Mouse (Mus musculus) forebrain, embryonic 10.5 days (tissue): ENCODE measurements around the gene Ddx19b. TPM values are rescaled to one million over a fixed set of nuclear protein-coding genes. Genes with fewer than 3 reads are reported as not detected.

Experiments used
- DNase-seq: peaks from one replicate; pipeline ENCODE4 v3.0.0-alpha.2; 2017; ENCODE audit warnings: low spot score; ENCODE audit errors: extremely low spot score
- H3K27ac ChIP-seq: fragments of 300-500 bp; sonication (generic); 2 replicates; pipeline ENCODE4 v1.5.1; 2016; ENCODE audit warnings: mild to moderate bottlenecking
- H3K27me3 ChIP-seq: fragments of 300-500 bp; sonication (generic); 2 replicates; pipeline ENCODE4 v1.6.1; 2016; ENCODE audit warnings: mild to moderate bottlenecking; ENCODE audit not compliant: poor library complexity, severe bottlenecking
- H3K36me3 ChIP-seq: fragments of 300-500 bp; sonication (generic); replicated peaks from 2 replicates; pipeline ENCODE4 v1.6.1; 2016; ENCODE audit warnings: mild to moderate bottlenecking, moderate library complexity
- H3K4me1 ChIP-seq: fragments of 300-500 bp; sonication (generic); 2 replicates; pipeline ENCODE4 v1.6.1; 2016
- H3K4me3 ChIP-seq: fragments of 300-500 bp; sonication (generic); 2 replicates; pipeline ENCODE4 v1.5.1; 2016; ENCODE audit warnings: mild to moderate bottlenecking, moderate library complexity
- H3K9me3 ChIP-seq: fragments of 300-500 bp; sonication (generic); 2 replicates; pipeline ENCODE4 v1.6.1; 2016; ENCODE audit warnings: mild to moderate bottlenecking, moderate library complexity
- WGBS: fragments of 180-500 bp; shearing (Covaris S2); methylation state at CpG from one replicate; pipeline ENCODE4 v1.1.7; 2016; 5-methylcytosine and 5-hydroxymethylcytosine counted together
- polyA plus RNA-seq: library from polyadenylated mRNA; unstranded; fragments of >200 nt; fragmentation: Nextera tagmentation; extraction: Ambion mirVana; gene quantifications from 2 replicates; pipeline ENCODE4 v1.2.1, GENCODE M21; 2016

Gene Ddx19b
- polyA plus RNA-seq, 1 experiment from 2014 or later, result 11.8 TPM

GRCm38 (mm10) chr8:111056158-111056663 lies 24.7 kb upstream of the Ddx19b start, which contains the start of gene Exosc6:
Gene Exosc6, plus strand, starts transcription at chr8:111056339.
- 0 out of 2 replicates have a peak, but pooled peaks cover 5% of the 10 kb centered on the region for H3K27me3 ChIP-seq
- 0 out of 2 replicates have a peak, but pooled peaks cover 2% of the 10 kb centered on the region for H3K9me3 ChIP-seq
- H3K4me1 ChIP-seq, result peaks cover 31% of the 10 kb centered on the region
- peak; percentile 90 for DNase-seq
- peak within 1 kb of the TSS; percentile 95 for H3K27ac ChIP-seq
- under 1% methylated on average over 68 of the region's 68 CpGs for WGBS
- H3K4me3 ChIP-seq, result peak within 1 kb of the TSS; percentile 98
- H3K36me3 ChIP-seq, result peaks cover 78% of the 10 kb centered on the region

GRCm38 (mm10) chr8:111055661-111056060 lies 24.1 kb upstream of the Ddx19b start:
- H3K4me1 ChIP-seq, result peaks cover 26% of the 10 kb centered on the region
- H3K9me3 ChIP-seq, result 0 out of 2 replicates have a peak, but pooled peaks cover 2% of the 10 kb centered on the region
- H3K4me3 ChIP-seq, result peak overlapping the region; percentile 98
- no peak for DNase-seq
- 68% methylated on average over 2 of the region's 2 CpGs for WGBS
- H3K27ac ChIP-seq, result no peak overlapping the region
- peaks cover 83% of the 10 kb centered on the region for H3K36me3 ChIP-seq
- 0 out of 2 replicates have a peak, but pooled peaks cover 1% of the 10 kb centered on the region for H3K27me3 ChIP-seq

GRCm38 (mm10) chr8:111055031-111055634 lies 23.6 kb upstream of the Ddx19b start:
- DNase-seq, result no peak
- Histone ChIP-seq H3K4me3 (peak overlapping the region; percentile 98; the same call in 1 of the 2 replicates), H3K4me1 (peaks cover 24% of the 10 kb centered on the region), H3K36me3 (peaks cover 88% of the 10 kb centered on the region), H3K27me3 (no peaks in the 10 kb centered on the region), H3K27ac (no peak overlapping the region), H3K9me3 (0 out of 2 replicates have a peak, but pooled peaks cover 2% of the 10 kb centered on the region)
- WGBS, result 93% methylated on average over 17 of the region's 17 CpGs

DNA sequence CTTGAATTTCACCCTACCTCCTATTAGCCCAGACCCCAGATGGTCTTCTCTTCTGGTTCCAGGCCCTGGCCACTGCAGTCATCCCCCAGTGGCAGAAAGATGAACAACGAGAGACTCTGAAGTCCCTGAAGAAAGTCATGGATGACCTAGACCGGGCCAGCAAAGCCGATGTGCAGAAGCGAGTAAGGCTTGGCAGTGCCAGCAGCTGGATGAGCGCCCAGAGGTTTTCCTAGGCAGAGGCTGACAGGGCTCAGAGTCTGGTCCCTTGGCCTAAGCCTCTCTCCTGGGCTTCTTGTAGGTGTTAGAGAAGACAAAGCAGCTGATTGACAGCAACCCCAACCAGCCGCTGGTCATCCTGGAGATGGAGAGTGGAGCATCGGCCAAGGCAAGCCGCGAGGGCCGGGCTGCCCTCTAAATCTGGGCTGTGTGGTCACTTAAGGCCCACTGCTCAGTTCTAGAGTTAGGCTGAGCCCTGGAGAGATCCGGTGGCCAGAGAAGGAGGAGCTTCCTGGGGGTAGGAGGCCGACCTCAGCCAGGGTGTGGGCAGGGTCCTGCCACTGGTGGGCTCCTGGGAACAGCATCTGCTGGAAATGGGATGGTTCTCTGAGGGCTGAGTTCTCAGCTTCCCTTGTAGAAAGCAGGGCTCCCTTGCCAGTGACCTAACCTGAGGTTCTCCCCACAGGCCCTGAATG lies 22.4 kb upstream of the Ddx19b start:
- H3K4me1 ChIP-seq, result peaks cover 17% of the 10 kb centered on the region
- no peak overlapping the region for H3K4me3 ChIP-seq
- H3K9me3 ChIP-seq, result 0 out of 2 replicates have a peak, but pooled peaks cover 2% of the 10 kb centered on the region
- no peak for DNase-seq
- 95% methylated on average over 12 of the region's 12 CpGs for WGBS
- H3K36me3 ChIP-seq, result peaks cover 97% of the 10 kb centered on the region
- no peaks in the 10 kb centered on the region for H3K27me3 ChIP-seq
- no peak overlapping the region for H3K27ac ChIP-seq

DNA sequence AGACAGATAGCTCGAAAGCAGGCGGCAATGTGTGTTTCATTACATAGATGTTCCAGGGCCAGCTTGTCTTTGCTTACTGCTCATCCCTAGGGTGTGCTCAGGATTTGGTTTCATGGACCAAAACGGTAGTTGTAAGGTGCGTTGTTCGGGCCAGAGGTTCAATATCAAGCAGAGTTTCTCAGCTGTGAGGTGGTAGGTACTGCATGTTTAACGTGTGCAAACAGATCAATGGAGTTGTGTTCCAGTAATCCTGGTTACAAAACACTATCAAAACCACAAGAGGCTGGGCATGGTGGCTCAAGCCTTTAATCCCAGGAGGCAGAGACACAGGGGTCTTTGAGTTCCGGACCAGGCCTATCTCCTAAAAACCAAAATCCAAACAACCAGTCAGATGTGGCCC lies 17.6 kb upstream of the Ddx19b start:
- Histone ChIP-seq H3K27ac (no peak overlapping the region), H3K4me1 (no peaks in the 10 kb centered on the region), H3K36me3 (peaks cover 100% of the 10 kb centered on the region), H3K4me3 (no peak overlapping the region), H3K27me3 (no peaks in the 10 kb centered on the region), H3K9me3 (no peaks in the 10 kb centered on the region)
- WGBS, result 96% methylated on average over 7 of the region's 7 CpGs
- DNase-seq, result no peak

DNA sequence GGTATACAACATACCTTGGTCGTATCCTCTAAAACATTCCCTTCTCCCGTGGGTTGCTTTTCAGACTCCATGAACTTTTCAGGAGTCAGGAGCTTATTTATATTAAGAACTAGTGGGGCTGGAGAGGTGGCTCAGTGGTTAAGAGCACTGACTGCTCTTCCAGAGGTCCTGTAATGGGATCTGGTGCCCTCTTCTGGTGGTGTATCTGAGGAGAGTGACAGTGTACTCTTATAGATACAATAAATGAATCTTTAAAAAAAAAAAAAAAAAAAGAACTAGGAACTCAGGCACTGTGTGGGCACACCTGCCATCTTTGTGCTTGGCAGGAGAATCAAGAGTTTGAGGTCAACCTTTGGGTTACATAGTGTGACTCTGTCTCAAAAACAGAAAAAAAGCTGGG lies 17.1 kb upstream of the Ddx19b start:
- Histone ChIP-seq H3K36me3 (peaks cover 100% of the 10 kb centered on the region), H3K4me3 (no peak overlapping the region), H3K27ac (no peak overlapping the region), H3K27me3 (no peaks in the 10 kb centered on the region), H3K9me3 (no peaks in the 10 kb centered on the region), H3K4me1 (no peaks in the 10 kb centered on the region)
- no peak for DNase-seq
- WGBS, result 98% methylated on average over 2 of the region's 2 CpGs

DNA sequence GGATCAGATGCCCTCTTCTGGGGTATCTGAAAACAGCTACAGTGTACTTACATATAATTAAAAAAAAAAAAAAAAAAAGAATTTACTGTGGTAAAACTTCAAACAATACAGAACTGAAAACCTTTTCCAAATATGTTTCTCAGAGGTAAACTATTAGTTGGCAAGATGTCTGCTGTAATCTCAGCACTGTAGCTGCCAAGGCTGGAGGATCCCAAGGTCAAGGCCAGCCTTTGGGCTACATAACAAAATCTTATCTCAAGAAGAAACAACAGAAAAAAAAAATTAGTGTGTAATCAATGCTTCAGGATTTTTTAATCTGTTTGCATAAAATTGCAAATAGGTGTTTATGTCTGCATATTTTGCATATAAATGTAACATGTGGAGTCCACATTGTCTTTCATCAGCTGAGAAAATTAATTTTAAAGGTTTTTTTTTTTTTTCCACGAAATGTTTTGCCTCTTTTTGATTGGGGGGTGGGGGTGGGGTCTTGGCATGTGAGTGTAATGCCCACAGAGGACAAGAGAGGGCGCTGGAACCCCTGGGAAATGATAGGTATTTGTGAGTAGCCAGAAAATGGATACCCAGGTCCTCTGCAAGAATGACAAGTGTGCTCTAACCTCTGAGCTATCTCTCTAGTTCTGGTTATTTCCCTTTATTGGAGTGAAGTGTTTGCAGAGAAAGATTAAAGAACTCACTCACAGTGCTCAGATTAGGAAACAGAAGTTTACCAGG lies 12.6 kb upstream of the Ddx19b start:
- no peak for DNase-seq
- Histone ChIP-seq H3K27me3 (no peaks in the 10 kb centered on the region), H3K9me3 (no peaks in the 10 kb centered on the region), H3K36me3 (peaks cover 100% of the 10 kb centered on the region), H3K27ac (no peak overlapping the region), H3K4me1 (no peaks in the 10 kb centered on the region), H3K4me3 (no peak overlapping the region)
- WGBS, result 37% methylated on average over 2 of the region's 2 CpGs

GRCm38 (mm10) chr8:111042546-111042945 lies 11.0 kb upstream of the Ddx19b start:
- Histone ChIP-seq H3K4me1 (no peaks in the 10 kb centered on the region), H3K27me3 (no peaks in the 10 kb centered on the region), H3K9me3 (no peaks in the 10 kb centered on the region), H3K4me3 (no peak overlapping the region), H3K27ac (no peak overlapping the region), H3K36me3 (peaks cover 100% of the 10 kb centered on the region)
- no peak for DNase-seq
- WGBS, result 96% methylated on average over 19 of the region's 19 CpGs

DNA sequence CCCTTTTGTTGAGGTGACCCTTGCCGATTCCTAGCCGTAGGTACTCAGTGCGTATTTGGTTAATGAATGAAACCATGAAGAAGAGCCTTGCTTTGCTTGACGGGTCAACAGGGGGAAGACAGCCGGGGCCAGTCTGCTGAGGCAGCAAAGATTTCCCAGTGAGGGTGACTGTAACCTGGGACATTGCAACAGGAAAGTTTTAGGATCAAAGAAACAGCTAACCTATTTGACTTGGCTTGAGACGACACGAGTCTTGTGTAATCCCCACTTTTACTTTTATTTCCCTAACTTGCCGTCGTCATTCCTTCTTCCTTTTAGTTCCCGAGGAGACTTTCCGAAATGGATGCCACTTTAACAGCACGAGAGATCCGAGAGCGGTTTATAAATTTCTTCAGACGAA lies 5.0 kb upstream of the Ddx19b start:
- Histone ChIP-seq H3K4me3 (no peak overlapping the region), H3K27me3 (peaks cover 5% of the 10 kb centered on the region), H3K27ac (no peak overlapping the region), H3K4me1 (peaks cover 20% of the 10 kb centered on the region), H3K36me3 (peaks cover 65% of the 10 kb centered on the region), H3K9me3 (no peaks in the 10 kb centered on the region)
- 93% methylated on average over 15 of the region's 15 CpGs for WGBS
- no peak for DNase-seq

DNA sequence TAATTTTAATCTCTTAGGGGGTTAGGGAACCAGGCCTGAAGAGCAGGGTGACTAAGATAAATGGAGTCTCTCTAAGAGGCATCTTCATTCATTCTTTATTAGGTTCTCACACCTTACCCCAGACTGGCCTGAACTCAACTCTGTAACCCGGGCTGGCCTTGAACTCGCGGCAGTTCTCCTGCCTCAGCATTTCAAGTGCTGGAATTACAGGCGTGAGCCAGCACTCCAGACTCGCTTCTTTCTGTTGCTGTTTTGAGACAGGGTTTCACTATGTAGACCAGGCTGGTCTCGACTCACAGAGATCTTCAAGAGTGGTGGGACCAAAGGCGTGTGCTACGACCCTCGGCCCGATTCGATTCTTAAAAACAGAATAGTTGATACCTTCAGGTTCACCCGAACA lies 2.7 kb upstream of the Ddx19b start:
- Histone ChIP-seq H3K27ac (peak overlapping the region; percentile 97), H3K27me3 (peaks cover 16% of the 10 kb centered on the region), H3K4me3 (peak overlapping the region; percentile 78), H3K9me3 (no peaks in the 10 kb centered on the region), H3K4me1 (peaks cover 20% of the 10 kb centered on the region), H3K36me3 (peaks cover 42% of the 10 kb centered on the region)
- no peak for DNase-seq
- 25% methylated on average over 12 of the region's 12 CpGs for WGBS

GRCm38 (mm10) chr8:111033482-111034215 lies 2.1 kb upstream of the Ddx19b start:
- peaks cover 20% of the 10 kb centered on the region for H3K4me1 ChIP-seq
- peaks cover 16% of the 10 kb centered on the region for H3K27me3 ChIP-seq
- WGBS, result 6% methylated on average over 37 of the region's 37 CpGs
- H3K9me3 ChIP-seq, result no peaks in the 10 kb centered on the region
- peak; percentile 97 for DNase-seq
- H3K36me3 ChIP-seq, result peaks cover 35% of the 10 kb centered on the region
- H3K27ac ChIP-seq, result peak overlapping the region; percentile 97
- peak overlapping the region; percentile 78 for H3K4me3 ChIP-seq

DNA sequence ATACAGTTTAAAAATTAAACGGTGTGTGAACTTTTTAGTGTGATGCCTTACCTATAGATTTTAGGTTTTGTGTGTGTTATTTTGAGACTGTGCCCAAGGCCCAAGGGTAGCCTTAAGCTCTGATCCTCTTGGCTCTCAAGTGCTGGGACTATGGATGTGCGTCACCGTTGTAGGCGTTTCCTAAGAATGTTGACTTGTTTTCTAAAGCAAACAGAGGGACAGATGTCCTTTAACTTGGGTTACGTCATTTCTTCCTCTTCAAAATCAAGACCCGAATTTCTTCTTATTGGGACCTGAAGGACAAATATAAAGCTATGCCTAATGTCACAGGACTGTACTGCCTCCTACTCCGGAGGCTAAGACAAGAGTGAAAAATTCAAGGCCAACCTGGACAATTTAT lies 1.4 kb upstream of the Ddx19b start, which contains the start of gene Aars:
Gene Aars (plus strand): TSS at position 229 of the 400 bp plus-strand sequence.
- H3K27me3 ChIP-seq, result peaks cover 16% of the 10 kb centered on the region
- peak within 1 kb of the TSS; percentile 97 for H3K27ac ChIP-seq
- no peaks in the 10 kb centered on the region for H3K9me3 ChIP-seq
- peak within 1 kb of the TSS; percentile 78 for H3K4me3 ChIP-seq
- peaks cover 28% of the 10 kb centered on the region for H3K36me3 ChIP-seq
- peaks cover 25% of the 10 kb centered on the region for H3K4me1 ChIP-seq
- 95% methylated on average over 7 of the region's 7 CpGs for WGBS
- no peak for DNase-seq
